12 mouse cellular contexts compared by ENCODE assay signal in genomic region chr6:31339122-31339947, GRCm38 (mm10). TPM values are rescaled to one million over a fixed set of nuclear protein-coding genes. Genes with fewer than 3 reads are reported as not detected.
DNase-seq lines count a peak whose midpoint lies in the region; ATAC-seq and TF ChIP-seq lines count a peak whose summit lies in the region.
"Had no signal": no experiment of that assay in that cellular context is flagged by ENCODE, and none has a peak within 500 bp of the region (broad histone marks: within the 10 kb centered on the region; RNA-seq: fewer than 3 reads in every experiment).

No protein-coding gene starts in this region.

- H3K4me2 ChIP-seq in forebrain, embryonic 12.5 days, result no peak overlapping the region
- no peak overlapping the region for H3K4me2 ChIP-seq in limb, embryonic 15.5 days
- no peak overlapping the region for H3K4me2 ChIP-seq in embryonic facial prominence, embryonic 11.5 days (ENCODE audit: low read depth, low read length)
- no peak overlapping the region for H3K4me2 ChIP-seq in midbrain, embryonic 15.5 days
- H3K4me2 ChIP-seq: heart, embryonic 15.5 days; stomach, embryonic 15.5 days had no signal

- no peaks in the 10 kb centered on the region for H3K9me3 ChIP-seq in forebrain, embryonic 12.5 days
- H3K9me3 ChIP-seq in forebrain, embryonic 10.5 days, result no peaks in the 10 kb centered on the region
- H3K9me3 ChIP-seq in limb, embryonic 15.5 days, result no peaks in the 10 kb centered on the region
- H3K9me3 ChIP-seq in limb, embryonic 10.5 days (replicated peaks), result no peaks in the 10 kb centered on the region
- H3K9me3 ChIP-seq in embryonic facial prominence, embryonic 11.5 days (replicated peaks; ENCODE audit: control insufficient read depth, low read length), result no peaks in the 10 kb centered on the region
- H3K9me3 ChIP-seq in midbrain, embryonic 15.5 days, result no peaks in the 10 kb centered on the region
- H3K9me3 ChIP-seq: heart, embryonic 15.5 days; stomach, embryonic 15.5 days had no signal

- 62% methylated on average over 13 of the region's 13 CpGs for WGBS in forebrain, embryonic 12.5 days
- 72% methylated on average over 13 of the region's 13 CpGs for WGBS in forebrain, embryonic 10.5 days
- WGBS in limb, embryonic 15.5 days, result 38% methylated on average over 13 of the region's 13 CpGs
- 64% methylated on average over 13 of the region's 13 CpGs for WGBS in limb, embryonic 10.5 days
- 57% methylated on average over 13 of the region's 13 CpGs for WGBS in embryonic facial prominence, embryonic 11.5 days
- WGBS in midbrain, embryonic 15.5 days, result 48% methylated on average over 13 of the region's 13 CpGs
- WGBS in lung, adult 2 months, result 56% methylated on average over 13 of the region's 13 CpGs

- H3K27ac ChIP-seq in forebrain, embryonic 12.5 days, result peak overlapping the region; percentile 46; the same call in 1 of the 2 replicates
- H3K27ac ChIP-seq in forebrain, embryonic 10.5 days, result no peak overlapping the region
- H3K27ac ChIP-seq in limb, embryonic 15.5 days, result 0 out of 2 replicates have a peak overlapping the region, but pooled peaks have one; percentile 4
- no peak overlapping the region for H3K27ac ChIP-seq in limb, embryonic 10.5 days
- no peak overlapping the region for H3K27ac ChIP-seq in embryonic facial prominence, embryonic 11.5 days (replicated peaks; ENCODE audit: low read depth, low read length)
- peak overlapping the region; percentile 64 for H3K27ac ChIP-seq in midbrain, embryonic 15.5 days
- H3K27ac ChIP-seq: heart, embryonic 15.5 days; stomach, embryonic 15.5 days had no signal

- ATAC-seq in forebrain, embryonic 12.5 days (ENCODE audit: low FRiP score), result peak; percentile 57
- ATAC-seq in limb, embryonic 15.5 days (ENCODE audit: insufficient number of reproducible peaks, low FRiP score, low TSS enrichment, low read depth), result no peak
- no peak for ATAC-seq in embryonic facial prominence, embryonic 11.5 days (replicated peaks; ENCODE audit: insufficient number of reproducible peaks, low FRiP score, low TSS enrichment, low read depth)
- ATAC-seq in midbrain, embryonic 15.5 days (replicated peaks), result peak; percentile 95

- H3K4me1 ChIP-seq in forebrain, embryonic 12.5 days, result peaks cover 12% of the 10 kb centered on the region
- 0 out of 2 replicates have a peak, but pooled peaks cover 5% of the 10 kb centered on the region for H3K4me1 ChIP-seq in forebrain, embryonic 10.5 days
- H3K4me1 ChIP-seq in limb, embryonic 15.5 days, result no peaks in the 10 kb centered on the region
- H3K4me1 ChIP-seq in limb, embryonic 10.5 days, result peaks cover 6% of the 10 kb centered on the region
- no peaks in the 10 kb centered on the region; the same call in 1 of the 2 replicates for H3K4me1 ChIP-seq in embryonic facial prominence, embryonic 11.5 days (ENCODE audit: control insufficient read depth, insufficient read depth, low read length)
- peaks cover 15% of the 10 kb centered on the region for H3K4me1 ChIP-seq in midbrain, embryonic 15.5 days
- no peaks in the 10 kb centered on the region for H3K4me1 ChIP-seq in lung, adult 2 months (ENCODE audit: control insufficient read depth, insufficient read depth, low read length)

- DNase-seq in forebrain, embryonic 10.5 days (ENCODE audit: extremely low spot score, low spot score), result no peak
- no peak for DNase-seq in limb, embryonic 10.5 days (ENCODE audit: low spot score)
- peak; percentile 38 for DNase-seq in embryonic facial prominence, embryonic 11.5 days (ENCODE audit: low spot score)
- no peak for DNase-seq in lung, adult 2 months
- no peak for DNase-seq in urinary bladder, postnatal 14 days (ENCODE audit: low spot score)
- DNase-seq: B cell, adult 2 months; kidney, adult 2 months had no signal

- TF ChIP-seq CTCF in lung, adult 2 months (IDR thresholded peaks at IDR 0.05; ENCODE audit: insufficient read depth, low read length), result no peak

- H3K27me3 ChIP-seq in forebrain, embryonic 12.5 days, result no peaks in the 10 kb centered on the region
- no peaks in the 10 kb centered on the region for H3K27me3 ChIP-seq in forebrain, embryonic 10.5 days (ENCODE audit: poor library complexity, severe bottlenecking)
- no peaks in the 10 kb centered on the region for H3K27me3 ChIP-seq in limb, embryonic 15.5 days
- no peaks in the 10 kb centered on the region for H3K27me3 ChIP-seq in limb, embryonic 10.5 days (ENCODE audit: low read depth, poor library complexity, severe bottlenecking)
- no peaks in the 10 kb centered on the region for H3K27me3 ChIP-seq in embryonic facial prominence, embryonic 11.5 days (ENCODE audit: control insufficient read depth, insufficient read depth, low read length)
- H3K27me3 ChIP-seq in midbrain, embryonic 15.5 days (replicated peaks), result no peaks in the 10 kb centered on the region
- H3K27me3 ChIP-seq: heart, embryonic 15.5 days; stomach, embryonic 15.5 days had no signal

- no peaks in the 10 kb centered on the region for H3K36me3 ChIP-seq in forebrain, embryonic 12.5 days (replicated peaks)
- H3K36me3 ChIP-seq in forebrain, embryonic 10.5 days (replicated peaks), result no peaks in the 10 kb centered on the region
- H3K36me3 ChIP-seq in limb, embryonic 15.5 days, result no peaks in the 10 kb centered on the region
- H3K36me3 ChIP-seq in limb, embryonic 10.5 days, result no peaks in the 10 kb centered on the region
- H3K36me3 ChIP-seq in embryonic facial prominence, embryonic 11.5 days (replicated peaks; ENCODE audit: control insufficient read depth, insufficient read depth, low read depth, low read length), result no peaks in the 10 kb centered on the region
- H3K36me3 ChIP-seq in midbrain, embryonic 15.5 days (replicated peaks), result no peaks in the 10 kb centered on the region
- H3K36me3 ChIP-seq: heart, embryonic 15.5 days; stomach, embryonic 15.5 days had no signal

- H3K9ac ChIP-seq in forebrain, embryonic 12.5 days, result no peak overlapping the region
- no peak overlapping the region for H3K9ac ChIP-seq in limb, embryonic 15.5 days
- no peak overlapping the region for H3K9ac ChIP-seq in embryonic facial prominence, embryonic 11.5 days (replicated peaks; ENCODE audit: low read length)
- no peak overlapping the region for H3K9ac ChIP-seq in midbrain, embryonic 15.5 days
- H3K9ac ChIP-seq: heart, embryonic 15.5 days; stomach, embryonic 15.5 days had no signal

- H3K4me3 ChIP-seq in forebrain, embryonic 12.5 days (replicated peaks), result no peak overlapping the region
- no peak overlapping the region for H3K4me3 ChIP-seq in forebrain, embryonic 10.5 days
- no peak overlapping the region for H3K4me3 ChIP-seq in limb, embryonic 15.5 days
- H3K4me3 ChIP-seq in limb, embryonic 10.5 days, result no peak overlapping the region
- no peak overlapping the region for H3K4me3 ChIP-seq in embryonic facial prominence, embryonic 11.5 days (ENCODE audit: low read depth, low read length)
- no peak overlapping the region for H3K4me3 ChIP-seq in midbrain, embryonic 15.5 days
- H3K4me3 ChIP-seq in lung, adult 2 months (replicated peaks; ENCODE audit: extremely low read depth, low read depth, low read length), result no peak overlapping the region
- H3K4me3 ChIP-seq: heart, embryonic 15.5 days; stomach, embryonic 15.5 days had no signal

- TF ChIP-seq POLR2A in lung, adult 2 months (IDR thresholded peaks at IDR 0.05; ENCODE audit: borderline replicate concordance, extremely low read depth, low read depth, low read length), result no peak

RNA-seq across cellular contexts. Expression of gene Mkln1, which starts 59.2 kb away (rescaled TPM):
- polyA plus RNA-seq in forebrain, embryonic 12.5 days (2016; fragmentation: Nextera tagmentation; extraction: Ambion mirVana), result 187 and 208 TPM in 2 replicates
- 207 TPM in 2 replicates for polyA plus RNA-seq in forebrain, embryonic 10.5 days (2016; fragmentation: Nextera tagmentation; extraction: Ambion mirVana)
- 160 and 167 TPM in 2 replicates for polyA plus RNA-seq in limb, embryonic 15.5 days (2015; fragmentation: Nextera tagmentation; extraction: Ambion mirVana)
- polyA plus RNA-seq in limb, embryonic 10.5 days (2016; fragmentation: Nextera tagmentation; extraction: Ambion mirVana), result 196 and 210 TPM in 2 replicates
- 234 and 254 TPM in 2 replicates for polyA plus RNA-seq in embryonic facial prominence, embryonic 11.5 days (2014; fragmentation: Nextera tagmentation; extraction: Ambion mirVana)
- 124 and 126 TPM in 2 replicates for polyA plus RNA-seq in midbrain, embryonic 15.5 days (2015; fragmentation: Nextera tagmentation; extraction: Ambion mirVana)
- 16.8 and 26.4 TPM in 2 replicates for polyA plus RNA-seq in lung, adult 2 months (2012; rRNA removed)

Comparison
In these comparisons a context has a peak if more than half of its experiments do, and no peak if none do; other contexts are left out.
1. H3K27ac ChIP-seq: peak in forebrain, embryonic 12.5 days (single experiment), limb, embryonic 15.5 days (single experiment) and midbrain, embryonic 15.5 days (single experiment); none in forebrain, embryonic 10.5 days (single experiment), limb, embryonic 10.5 days (single experiment) and embryonic facial prominence, embryonic 11.5 days (single experiment).
2. ATAC-seq: peak in forebrain, embryonic 12.5 days (single experiment) and midbrain, embryonic 15.5 days (single experiment); none in limb, embryonic 15.5 days (single experiment) and embryonic facial prominence, embryonic 11.5 days (single experiment).